In the genomic region with DNA sequence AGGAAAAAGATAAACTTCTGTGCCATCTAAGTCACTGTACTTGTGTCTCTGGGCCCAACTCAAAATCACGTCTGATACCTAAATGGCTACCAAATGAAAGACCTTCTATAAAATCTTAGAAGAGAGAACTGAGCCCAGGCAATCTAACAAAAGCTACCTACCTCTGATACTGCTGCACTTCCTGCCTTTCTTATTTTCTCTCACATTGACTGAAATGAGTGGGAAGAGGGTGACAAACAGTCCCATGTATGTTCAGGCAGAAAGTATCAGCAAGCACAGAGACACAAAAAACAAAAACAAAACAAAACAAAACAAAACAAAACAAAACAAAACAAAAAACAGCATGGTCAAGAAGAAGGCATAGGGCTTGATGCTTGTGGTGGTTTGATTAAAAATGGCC, we compare ENCODE assay signal across 13 mouse cellular contexts.
"Had no signal": no experiment of that assay in that cellular context is flagged by ENCODE, and none has a peak within 500 bp of the region (broad histone marks: within the 10 kb centered on the region; RNA-seq: fewer than 3 reads in every experiment).

No protein-coding gene starts in this region.

- ATAC-seq: hindbrain, embryonic 16.5 days; intestine, embryonic 15.5 days; intestine, postnatal 0 days; liver, embryonic 12.5 days had no signal

- DNase-seq: gastrocnemius, postnatal 14 days; gastrocnemius, postnatal 36 days; heart, adult 2 months; heart, postnatal 10 days; heart, postnatal 4 days; kidney, adult 8-10 months; kidney, postnatal 10 days; kidney, postnatal 25 days; kidney, postnatal 4 days had no signal
